Mouse (Mus musculus) megakaryocyte progenitor cell, adult 5-6 weeks (primary cell): ENCODE measurements around the gene AC109138.7. TPM values are rescaled to one million over a fixed set of nuclear protein-coding genes. Genes with fewer than 3 reads are reported as not detected.
"Not testable (repeated sequence)": the region's sequence is repeated elsewhere in the genome, so short reads cannot be mapped to it uniquely, and the experiment has no call there.

Source experiments
- ATAC-seq: replicated peaks from 2 replicates; pipeline ENCODE4 v1.8.0; 2016; ENCODE audit warnings: mild to moderate bottlenecking, moderate TSS enrichment, inconsistent platforms; ENCODE audit not compliant: poor library complexity
- total RNA-seq, 2 experiments: library from RNA; stranded (forward) in 1 of 2; stranded (reverse) in 1 of 2; fragments of 157-497, 149-512 nt in 1 of 2; fragments of 200-1000 nt in 1 of 2; gene quantifications; 2 replicates each; pipeline versions ENCODE4 v1.2.3 to v1.2.4; 2015 to 2017

The AC109138.7 gene
- total RNA-seq, 2 experiments from 2014 or later, result not detected

DNA sequence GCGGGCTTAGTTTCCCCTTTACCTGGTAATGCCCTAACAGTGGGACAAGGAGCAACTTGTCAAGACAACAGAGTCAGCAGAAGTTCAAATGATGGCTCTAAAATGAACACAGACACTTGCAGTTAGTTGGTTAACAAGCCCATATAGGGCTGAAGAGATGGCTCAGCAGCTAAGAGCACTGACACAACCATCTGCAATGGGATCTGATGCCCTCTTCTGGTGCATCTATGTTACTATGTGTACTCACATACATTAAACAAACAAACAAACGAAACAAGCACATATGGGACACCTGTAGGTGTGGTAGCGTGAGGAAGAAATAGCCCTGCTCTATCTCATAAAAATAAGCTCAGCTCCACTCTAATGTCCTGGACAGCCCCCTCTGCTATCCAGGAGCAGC is 28.3 kb downstream of the AC109138.7 start:
- 0 out of 2 replicates have a peak, but pooled peaks have one; percentile 31 for ATAC-seq

DNA sequence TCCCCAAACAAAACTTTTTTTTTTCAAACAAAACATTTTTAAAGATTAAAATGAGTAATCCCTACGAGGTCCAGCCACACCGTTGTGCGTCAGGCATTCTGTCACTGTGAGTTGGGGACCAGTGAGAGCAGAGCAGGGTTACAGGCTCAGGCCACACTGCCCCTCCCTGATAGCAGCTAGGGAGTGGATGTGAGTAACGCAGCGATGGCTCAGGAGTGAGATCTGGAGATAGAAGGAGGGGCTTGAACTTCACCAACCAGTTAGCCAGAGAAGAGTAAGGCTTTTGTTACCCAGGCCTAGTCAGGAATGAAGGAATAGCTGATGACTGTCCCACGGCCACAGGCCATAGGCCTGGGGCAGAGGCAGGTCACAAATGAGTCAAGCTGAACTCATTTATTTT is 30.6 kb downstream of the AC109138.7 start:
- ATAC-seq, result no peak

DNA sequence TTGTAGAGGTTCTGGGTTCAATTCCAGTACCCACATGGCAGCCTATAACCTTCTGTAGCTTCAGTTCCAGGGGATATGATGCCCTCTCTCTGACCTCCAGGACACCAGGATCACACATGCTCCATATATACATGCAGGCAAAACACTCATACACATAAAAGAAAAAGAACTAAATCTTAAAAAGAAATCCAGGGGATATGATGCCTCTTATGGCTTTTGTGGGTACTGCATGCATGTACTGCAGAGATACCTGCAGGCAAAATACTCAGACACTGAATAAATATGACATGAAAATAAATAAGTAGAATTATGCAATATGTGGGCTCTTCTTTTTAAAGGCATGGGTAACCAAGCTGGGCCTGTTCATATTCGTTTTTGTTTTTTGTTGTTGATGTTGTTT is 32.9 kb downstream of the AC109138.7 start:
- peak; percentile 44; the same call in 1 of the 2 replicates for ATAC-seq

DNA sequence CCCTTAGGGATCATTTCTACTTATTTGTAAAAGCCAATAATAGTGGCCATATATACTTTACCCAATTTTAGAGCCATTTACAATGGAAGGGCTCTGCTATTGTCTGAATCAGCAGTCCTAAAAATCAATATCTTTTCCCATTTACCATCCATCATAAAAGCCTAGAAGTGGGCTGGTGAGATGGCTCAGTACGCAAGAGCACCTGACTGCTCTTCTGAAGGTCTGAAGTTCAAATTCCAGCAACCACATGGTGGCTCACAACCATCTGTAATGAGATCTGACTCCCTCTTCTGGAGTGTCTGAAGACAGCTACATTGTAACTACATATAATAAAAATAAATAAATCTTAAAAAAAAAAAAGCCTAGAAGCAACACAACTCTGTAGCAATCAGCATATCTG is 34.5 kb downstream of the AC109138.7 start:
- not testable (repeated sequence) for ATAC-seq

DNA sequence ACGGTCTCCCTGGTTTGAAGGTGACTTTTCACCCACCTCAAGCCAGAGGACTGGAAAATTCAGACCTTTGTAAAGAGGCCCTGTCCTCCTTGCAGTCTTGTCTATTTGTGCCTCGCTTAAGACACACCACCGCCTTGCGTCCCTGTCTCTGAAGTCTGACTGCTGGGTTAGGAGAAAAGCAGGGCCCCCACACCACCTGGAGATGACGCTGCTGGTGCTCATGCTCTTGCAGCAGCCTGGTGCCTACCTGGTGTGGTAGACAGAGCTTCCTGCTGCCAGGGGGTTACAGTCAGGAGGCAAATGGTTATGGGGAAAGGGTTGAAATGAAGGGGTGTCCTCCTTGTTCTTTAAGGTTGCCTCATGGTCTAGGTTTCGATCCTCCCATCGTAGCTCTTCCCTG is 40.1 kb downstream of the AC109138.7 start:
- no peak for ATAC-seq

DNA sequence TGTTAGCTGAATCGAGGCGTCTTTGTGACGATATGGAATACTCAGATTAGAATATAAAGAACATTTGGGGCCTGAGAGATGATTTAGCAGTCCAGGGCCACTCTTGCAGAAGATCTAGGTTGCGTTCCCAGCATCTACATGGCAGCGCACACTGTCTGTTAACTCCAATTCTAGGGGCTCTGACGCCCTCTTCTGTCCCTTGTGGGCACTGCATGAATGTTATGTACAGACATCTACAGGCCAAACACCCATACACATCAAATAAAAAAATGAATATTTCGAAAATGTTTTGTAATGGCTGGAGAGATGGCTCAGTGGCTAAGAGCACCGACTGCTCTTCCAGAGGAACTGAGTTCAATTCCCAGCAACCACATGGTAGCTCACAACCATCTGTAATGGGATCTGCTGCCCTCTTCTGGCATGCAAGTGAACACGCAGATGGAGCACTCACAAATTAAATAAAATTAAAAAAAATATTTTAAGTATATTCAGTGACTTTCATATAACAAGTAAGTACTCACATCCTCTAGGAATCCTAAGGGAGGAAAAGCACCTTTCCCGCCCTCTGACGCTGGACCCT is 41.5 kb downstream of the AC109138.7 start:
- ATAC-seq, result no peak

DNA sequence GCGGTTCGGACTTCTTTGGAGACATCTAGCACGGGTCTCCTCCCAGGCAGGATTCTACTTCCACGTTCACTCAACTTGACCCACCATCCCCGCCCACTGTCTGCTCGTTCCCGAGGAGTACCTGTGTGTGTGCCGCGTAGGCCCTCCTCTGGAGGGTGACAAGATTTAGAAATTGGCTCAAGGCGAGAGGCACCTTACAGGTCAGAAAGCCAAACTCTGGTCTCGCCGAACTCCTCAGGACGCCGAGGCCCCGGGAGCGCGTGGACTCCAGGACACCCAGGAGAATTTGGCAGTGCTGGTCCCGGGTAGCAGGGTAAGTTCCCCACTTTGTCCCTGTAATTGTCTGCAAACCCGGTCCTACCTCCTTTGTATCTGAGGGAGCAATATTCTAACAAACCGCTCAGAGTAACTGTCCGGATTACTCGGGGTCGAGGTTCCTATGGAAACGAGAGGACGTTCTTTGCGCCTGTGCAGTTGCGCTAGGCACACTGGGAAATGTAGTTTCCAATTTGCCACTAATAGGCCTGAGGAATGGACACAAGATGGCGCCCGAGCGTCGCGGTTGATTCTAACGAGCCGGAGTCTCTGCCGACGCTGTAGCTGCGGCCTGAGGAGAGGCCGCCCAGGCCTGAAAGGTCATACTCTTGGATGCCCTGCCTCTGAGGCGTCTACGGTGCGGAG is 43.2 kb downstream of the AC109138.7 start:
- ATAC-seq, result peak; percentile 97

DNA sequence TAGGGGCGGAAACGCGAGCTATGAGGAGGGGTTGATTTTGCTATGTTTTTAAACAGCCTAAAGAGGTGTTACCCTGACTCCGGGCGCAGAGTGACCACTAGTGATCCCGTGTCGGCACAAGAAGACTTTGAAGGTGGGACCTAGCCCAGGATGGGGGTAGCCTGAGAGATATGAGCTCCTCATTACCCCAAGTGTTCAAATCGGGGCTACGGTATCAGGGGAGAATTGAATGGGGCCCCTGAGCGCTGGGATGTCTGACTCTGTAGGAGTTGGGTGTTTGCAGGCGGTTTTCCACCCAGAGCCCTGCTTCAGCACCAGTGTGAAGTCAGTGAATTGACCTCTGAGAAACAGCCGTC is 43.7 kb downstream of the AC109138.7 start:
- no peak for ATAC-seq

DNA sequence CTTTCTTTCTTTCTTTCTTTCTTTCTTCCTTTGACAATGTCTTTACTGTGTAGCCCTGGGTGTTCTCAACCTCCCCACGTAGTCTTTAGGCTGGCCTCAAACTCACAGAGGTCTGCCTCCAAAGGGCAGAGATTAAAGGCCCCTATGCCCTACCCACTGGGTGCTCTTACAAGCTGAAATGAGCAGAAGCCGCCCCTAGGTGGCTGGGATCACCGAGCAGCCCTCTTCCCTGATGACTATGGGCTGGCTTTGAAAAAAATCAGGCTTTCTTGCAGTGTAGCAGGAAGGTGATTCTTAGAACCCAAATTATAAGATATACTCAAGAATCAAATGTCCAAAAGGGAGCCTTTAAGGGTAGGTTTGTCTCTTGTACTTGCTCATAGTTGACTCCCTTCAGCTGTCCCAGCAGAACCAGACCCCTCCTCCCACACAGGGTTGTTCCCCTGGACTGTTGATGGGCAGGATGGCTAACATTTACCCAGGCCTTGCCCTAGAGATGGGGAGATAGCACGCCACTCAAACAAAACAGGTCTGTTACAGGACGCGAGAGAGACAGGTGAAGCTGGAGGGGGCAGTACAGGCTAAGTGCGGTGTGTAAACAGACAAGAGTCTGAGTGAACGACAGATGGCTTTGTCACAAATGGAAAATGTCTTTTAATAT is 47.0 kb downstream of the AC109138.7 start:
- ATAC-seq, result peak; percentile 37; the same call in 1 of the 2 replicates

DNA sequence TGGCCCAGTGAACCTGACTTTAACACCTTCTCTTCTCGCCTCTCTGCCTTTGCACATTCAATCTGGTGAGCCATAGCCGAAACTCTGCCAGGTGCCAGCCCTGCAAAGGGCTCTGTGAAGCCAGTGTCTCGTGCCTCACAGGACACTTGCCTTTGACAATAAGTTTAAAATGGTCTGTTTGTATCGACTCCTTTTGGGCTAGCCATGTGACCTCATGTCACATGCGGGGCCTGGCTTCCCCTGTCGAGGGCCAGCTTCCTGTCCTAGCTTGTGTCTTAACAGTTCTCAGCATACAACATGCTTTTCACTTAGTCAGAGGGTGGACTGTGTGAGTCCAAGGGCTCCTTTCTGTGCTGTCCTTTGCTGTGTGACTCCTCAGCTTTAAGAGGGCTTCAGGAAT is 48.6 kb downstream of the AC109138.7 start:
- ATAC-seq, result no peak

DNA sequence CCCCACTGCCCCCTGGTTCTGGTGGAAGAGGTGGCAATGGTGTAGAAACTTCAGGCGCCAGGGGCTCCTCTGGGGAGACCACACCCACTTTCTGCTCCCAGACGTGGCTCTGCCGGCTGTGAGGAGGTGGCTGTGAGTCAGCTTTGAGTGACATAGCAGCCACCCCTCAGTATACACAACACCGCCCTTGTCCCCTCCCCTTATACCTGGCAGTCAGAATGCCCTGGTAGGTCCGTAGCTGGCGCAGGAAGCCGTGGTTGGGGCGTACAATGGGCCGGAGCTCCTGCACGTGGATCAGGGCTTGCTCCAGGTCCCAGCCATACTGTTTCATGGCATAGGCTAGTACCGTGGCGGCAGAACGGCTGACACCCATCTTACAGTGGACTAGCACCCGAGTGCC is 49.5 kb downstream of the AC109138.7 start:
- no peak; the same call in 1 of the 2 replicates for ATAC-seq

DNA sequence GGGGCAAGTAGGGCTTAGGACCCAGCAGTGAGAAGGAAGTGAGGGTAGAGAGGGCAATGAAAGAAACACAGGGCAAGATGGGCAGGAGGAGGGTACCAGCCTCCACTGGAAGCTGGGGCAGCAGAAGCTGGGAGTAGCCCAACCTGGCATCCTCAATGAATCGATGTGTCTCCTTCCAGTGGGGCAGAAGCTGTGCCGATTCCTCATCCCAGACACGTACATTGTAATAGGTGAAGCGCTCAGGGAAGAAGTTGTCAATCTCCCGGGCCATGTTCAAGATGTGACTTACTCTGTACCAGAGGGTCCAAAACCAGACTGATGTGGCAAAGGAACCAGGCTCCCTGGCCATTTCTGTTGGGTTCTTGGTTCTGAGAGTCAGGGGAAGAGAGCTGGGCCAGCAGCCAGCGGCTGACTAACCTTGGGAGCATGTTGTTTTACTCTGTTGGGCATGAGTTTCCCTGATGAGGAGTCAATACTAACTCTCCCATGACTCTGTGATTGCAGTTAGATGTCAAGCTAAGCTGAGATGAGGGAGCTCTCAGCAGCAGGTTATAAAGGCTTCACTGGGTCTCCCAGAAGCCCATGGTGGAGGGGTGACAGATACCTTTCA is 50.1 kb downstream of the AC109138.7 start:
- ATAC-seq, result no peak

DNA sequence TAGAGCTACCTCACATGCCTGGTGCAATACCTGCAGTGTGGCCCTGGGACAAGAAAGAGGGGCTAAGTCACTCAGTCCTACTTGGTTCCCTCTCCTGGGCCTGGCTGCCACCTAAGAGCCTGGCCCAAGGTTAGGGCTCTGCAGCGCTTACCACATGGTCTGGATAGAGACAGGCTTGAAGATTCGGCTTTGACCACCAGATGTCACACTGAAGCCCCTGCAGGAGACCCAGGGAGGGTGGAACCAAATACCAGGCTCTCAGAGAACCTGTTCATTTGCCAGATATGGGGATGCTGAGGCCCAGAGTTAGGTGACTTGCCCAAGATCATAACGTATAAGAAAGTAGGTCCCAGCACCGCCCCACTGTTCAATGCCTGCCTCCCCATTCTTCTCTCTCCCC is 51.8 kb downstream of the AC109138.7 start:
- ATAC-seq, result no peak

DNA sequence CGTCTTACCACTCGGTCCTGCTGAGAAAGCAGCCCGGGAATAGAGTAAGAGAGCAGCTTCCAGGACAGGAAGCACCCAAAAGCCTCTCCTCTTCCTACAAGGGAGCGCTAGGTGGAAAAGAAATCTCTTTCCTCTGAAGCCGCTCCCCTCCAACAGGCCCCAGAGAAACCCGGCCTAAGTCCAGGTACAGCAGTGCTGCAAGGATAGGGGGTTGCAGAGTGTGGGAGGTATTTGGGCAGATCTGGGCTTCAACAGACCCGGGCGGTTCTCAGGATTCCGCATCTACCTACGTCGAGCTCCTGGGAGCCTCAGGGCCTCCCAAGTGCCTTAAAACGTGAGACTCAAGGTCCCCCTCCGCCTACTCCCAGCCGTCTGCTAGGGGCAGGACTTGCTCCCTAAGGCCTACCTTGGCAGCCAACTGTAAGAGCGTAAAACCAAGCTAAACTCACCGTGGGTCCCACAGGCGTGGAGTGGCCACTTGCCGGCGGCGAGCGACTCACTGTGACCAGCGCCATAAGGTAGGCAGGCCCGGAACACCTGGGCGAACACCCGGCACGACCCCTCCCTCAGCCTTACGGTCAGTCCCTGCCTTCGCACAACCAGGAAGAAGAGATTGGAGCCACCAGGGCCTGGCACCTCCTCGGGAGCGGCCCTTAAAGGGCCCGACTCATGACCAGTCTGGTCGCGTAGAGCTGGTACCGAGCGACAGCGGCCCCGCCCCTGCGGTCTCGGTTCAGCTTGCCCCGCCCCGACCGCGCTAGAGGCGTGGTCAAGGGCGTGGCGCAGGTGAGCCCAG is 54.6 kb downstream of the AC109138.7 start, which contains the start of gene Ssh3:
Gene Ssh3 (minus strand): TSS at position 615 of the 796 bp plus-strand sequence.
- peak; percentile 92 for ATAC-seq

DNA sequence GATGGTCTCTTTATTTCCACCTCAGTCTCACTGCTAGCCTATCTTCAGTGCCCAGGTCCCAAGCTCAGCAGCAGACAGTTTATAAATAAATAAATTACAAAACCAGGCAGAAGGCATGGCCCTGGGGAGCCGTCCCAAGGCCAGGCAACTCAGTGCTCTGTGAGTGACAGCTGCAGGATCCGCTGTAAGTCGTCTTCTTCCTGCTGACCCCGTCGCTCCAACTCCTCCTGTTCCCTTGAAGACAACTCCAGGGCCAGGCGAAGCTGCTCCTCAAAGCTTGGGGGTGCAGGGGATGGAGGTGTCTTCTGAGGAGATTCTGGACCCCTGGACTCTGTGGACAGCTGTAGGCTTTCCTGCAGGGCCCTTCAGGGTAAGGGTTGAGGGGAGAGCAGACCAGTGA is 56.0 kb downstream of the AC109138.7 start:
- ATAC-seq, result no peak

DNA sequence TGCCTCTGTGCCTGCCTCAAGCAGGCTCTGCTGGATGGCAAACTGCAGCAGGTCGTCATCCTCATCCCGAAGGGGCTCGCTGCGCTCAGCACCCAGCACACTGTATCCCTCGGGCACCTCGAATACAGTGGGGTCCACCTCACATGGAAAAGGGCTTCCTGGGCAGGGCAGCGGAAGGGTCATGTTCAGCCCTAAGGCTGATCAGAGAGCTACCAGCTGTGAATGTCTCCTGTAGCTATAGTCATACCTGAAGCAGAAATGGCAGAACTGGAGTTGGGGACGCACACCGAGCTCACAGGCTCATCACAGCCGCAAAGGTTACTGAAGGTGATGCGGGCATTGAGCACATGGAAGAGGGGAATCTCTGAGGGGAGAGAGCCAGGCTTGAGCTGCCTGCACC is 56.8 kb downstream of the AC109138.7 start:
- no peak for ATAC-seq

DNA sequence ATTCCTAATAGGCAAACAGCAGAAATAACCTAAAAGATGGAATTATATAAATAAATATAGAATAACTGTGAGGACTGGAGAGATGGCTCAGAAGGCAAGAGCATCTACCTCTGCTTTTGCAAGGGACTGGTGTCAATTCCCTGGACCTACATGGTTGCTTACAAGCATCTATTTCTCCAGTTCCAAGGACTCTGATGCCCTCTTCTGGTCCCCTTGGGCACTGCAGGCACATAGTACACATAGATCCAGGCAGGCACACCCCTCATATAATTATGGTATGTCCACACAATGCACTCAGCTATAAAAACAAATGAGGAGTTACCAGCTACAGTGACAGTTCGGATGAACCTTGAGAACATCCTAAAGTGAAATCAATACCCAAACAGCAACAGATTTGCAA is 65.3 kb downstream of the AC109138.7 start:
- no peak for ATAC-seq

DNA sequence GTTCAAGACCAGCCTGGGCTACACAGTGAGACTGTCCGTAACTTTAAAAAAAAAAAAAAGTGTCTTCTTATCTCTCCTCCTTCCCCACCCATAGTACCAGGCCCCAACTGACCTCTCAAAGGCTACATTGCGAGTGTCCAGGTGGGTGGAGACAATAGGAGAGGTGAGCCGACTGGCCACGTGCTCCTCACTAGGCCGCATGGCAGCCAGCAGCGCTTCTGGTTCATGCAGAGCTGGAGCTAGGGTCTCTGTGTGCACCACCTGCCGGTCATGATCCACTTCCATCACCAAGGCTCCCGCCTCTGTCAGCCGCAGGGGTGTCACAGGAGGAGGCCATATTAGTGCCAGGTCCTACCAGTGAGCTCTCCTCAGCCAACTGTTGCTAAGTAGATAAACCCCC is 66.3 kb downstream of the AC109138.7 start:
- ATAC-seq, result no peak
